Mouse (Mus musculus): ENCODE measurements around the gene Crybg2.

DNA sequence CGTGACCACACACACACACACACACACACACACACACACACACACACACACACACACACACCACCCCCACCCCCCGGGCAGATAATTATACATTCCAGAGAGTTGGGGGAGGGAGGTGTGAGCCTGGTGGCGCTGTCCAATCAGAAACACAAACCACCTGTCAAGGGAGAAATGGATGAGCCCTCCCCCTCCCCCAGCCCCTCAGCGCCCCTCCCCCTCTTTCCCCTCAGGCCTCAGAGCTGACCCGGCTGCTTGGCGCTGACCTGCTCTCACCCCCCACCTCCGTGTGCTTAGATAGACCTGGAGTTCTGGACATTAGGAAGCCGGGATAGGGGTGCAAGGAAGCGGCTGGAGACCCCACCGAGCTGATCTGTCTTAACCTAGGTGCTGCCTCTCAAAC lies 41.4 kb upstream of the Crybg2 start:
- TF ChIP-seq POLR2A (IDR thresholded peaks at IDR 0.05; ENCODE audit: control insufficient read depth in 1 of 2, insufficient read depth in 1 of 2, low read depth in 1 of 2, low read length in 2 of 2, poor library complexity in 1 of 2) (no peak), TBP (IDR thresholded peaks at IDR 0.05; ENCODE audit: low read depth, low read length) (no peak), ELF1 (IDR thresholded peaks at IDR 0.05; ENCODE audit: low read depth, low read length) (no peak)

Data from MEL (cell line).